Mouse (Mus musculus) kidney, embryonic 14.5 days (tissue): ENCODE measurements around the gene Paox. TPM values are rescaled to one million over a fixed set of nuclear protein-coding genes. Genes with fewer than 3 reads are reported as not detected.
A peak's percentile ranks its signal among the peaks of the same experiment; 100 is the strongest.

Experiments used
- ATAC-seq: fragments of 200-750 bp; cut with Nextera tagmentation; 2 replicates; pipeline ENCODE4 v1.8.0; 2017; ENCODE audit warnings: moderate number of reproducible peaks, mild to moderate bottlenecking, moderate TSS enrichment, moderate library complexity; ENCODE audit not compliant: low FRiP score, low TSS enrichment
- H3K27ac ChIP-seq: fragments of 300-500 bp; sonication (generic); 2 replicates; pipeline ENCODE4 v1.5.1; 2014; ENCODE audit warnings: low read depth, mild to moderate bottlenecking, low read length, moderate library complexity, mixed read lengths
- H3K27me3 ChIP-seq: fragments of 300-500 bp; sonication (generic); 2 replicates; pipeline ENCODE4 v1.6.1; 2014; ENCODE audit warnings: mild to moderate bottlenecking, low read length; ENCODE audit not compliant: control insufficient read depth, insufficient read depth
- H3K36me3 ChIP-seq: fragments of 300-500 bp; sonication (generic); 2 replicates; pipeline ENCODE4 v1.6.1; 2014; ENCODE audit warnings: low read length, mixed read lengths; ENCODE audit not compliant: control insufficient read depth, insufficient read depth
- H3K4me1 ChIP-seq: fragments of 300-500 bp; sonication (generic); 2 replicates; pipeline ENCODE4 v1.6.1; 2014; ENCODE audit warnings: low read length, mixed read lengths; ENCODE audit not compliant: control insufficient read depth, insufficient read depth
- H3K4me2 ChIP-seq: fragments of 300-500 bp; sonication (generic); replicated peaks from 2 replicates; pipeline ENCODE4 v1.6.1; 2014; ENCODE audit warnings: low read depth, mild to moderate bottlenecking, low read length
- H3K4me3 ChIP-seq: fragments of 300-500 bp; sonication (generic); 2 replicates; pipeline ENCODE4 v1.5.1; 2014; ENCODE audit warnings: mild to moderate bottlenecking, low read length
- H3K9ac ChIP-seq: fragments of 300-500 bp; sonication (generic); 2 replicates; pipeline ENCODE4 v1.6.1; 2014; ENCODE audit warnings: low read depth, mild to moderate bottlenecking, low read length, moderate library complexity
- H3K9me3 ChIP-seq: fragments of 300-500 bp; sonication (generic); 2 replicates; pipeline ENCODE4 v1.6.1; 2016; ENCODE audit warnings: low read length; ENCODE audit not compliant: control insufficient read depth
- WGBS: fragments of 180-500 bp; shearing (Covaris S2); extraction: QIAGEN DNeasy Blood & Tissue Kit; methylation state at CpG from one replicate; pipeline ENCODE4 v1.1.7; 2014; 5-methylcytosine and 5-hydroxymethylcytosine counted together
- polyA plus RNA-seq: library from polyadenylated mRNA; unstranded; fragments of >200 nt; fragmentation: Nextera tagmentation; extraction: Ambion mirVana; gene quantifications from 2 replicates; pipeline ENCODE4 v1.2.1, GENCODE M21; 2014

Gene Paox
- polyA plus RNA-seq: 20.7 and 24.8 TPM in 2 replicates

GRCm38 (mm10) chr7:140115583-140116328 lies at the start of gene Paox:
TSS of gene Paox (plus strand) at chr7:140115799.
- H3K4me2 ChIP-seq: peak within 1 kb of the TSS; percentile 70
- H3K27me3 ChIP-seq: no peaks in the 10 kb centered on the region
- H3K9me3 ChIP-seq: no peaks in the 10 kb centered on the region
- no peaks in the 10 kb centered on the region for H3K4me1 ChIP-seq
- ATAC-seq: peak; percentile 75
- H3K4me3 ChIP-seq: peak within 1 kb of the TSS; percentile 81
- H3K9ac ChIP-seq: peak within 1 kb of the TSS; percentile 81
- peak within 1 kb of the TSS; percentile 88 for H3K27ac ChIP-seq
- 1% methylated on average over 23 of the region's 23 CpGs for WGBS
- H3K36me3 ChIP-seq: peaks cover 20% of the 10 kb centered on the region

- Histone ChIP-seq H3K36me3 (no peaks in the 10 kb centered on the region), H3K27me3 (peaks cover 11% of the 10 kb centered on the region), H3K9me3 (no peaks in the 10 kb centered on the region), H3K4me1 (no peaks in the 10 kb centered on the region), H3K27ac (no peak overlapping the region), H3K4me3 (no peak overlapping the region), H3K9ac (no peak overlapping the region), H3K4me2 (no peak overlapping the region)
- no peak for ATAC-seq
- WGBS: 62% methylated on average over 6 of the region's 6 CpGs
These were observed 48.2 kb upstream of the Paox start for GRCm38 (mm10) chr7:140067397-140067796.

GRCm38 (mm10) chr7:140070042-140070711 lies 45.4 kb upstream of the Paox start:
- Histone ChIP-seq H3K9me3 (no peaks in the 10 kb centered on the region), H3K27ac (no peak overlapping the region), H3K4me2 (peak overlapping the region; percentile 45), H3K27me3 (no peaks in the 10 kb centered on the region), H3K4me3 (peak overlapping the region; percentile 31), H3K9ac (peak overlapping the region; percentile 47; the same call in 1 of the 2 replicates), H3K36me3 (no peaks in the 10 kb centered on the region), H3K4me1 (no peaks in the 10 kb centered on the region)
- 34% methylated on average over 39 of the region's 39 CpGs for WGBS
- ATAC-seq: peak; percentile 68

- H3K9ac ChIP-seq: no peak overlapping the region
- H3K27me3 ChIP-seq: peaks cover 37% of the 10 kb centered on the region
- ATAC-seq: no peak
- no peaks in the 10 kb centered on the region for H3K9me3 ChIP-seq
- no peak overlapping the region for H3K4me3 ChIP-seq
- H3K4me2 ChIP-seq: no peak overlapping the region
- H3K27ac ChIP-seq: no peak overlapping the region
- H3K4me1 ChIP-seq: peaks cover 3% of the 10 kb centered on the region; the same call in 1 of the 2 replicates
- H3K36me3 ChIP-seq: no peaks in the 10 kb centered on the region
- WGBS: 77% methylated on average over 6 of the region's 6 CpGs
These were observed 37.9 kb upstream of the Paox start for GRCm38 (mm10) chr7:140077698-140078097.

- no peak overlapping the region for H3K27ac ChIP-seq
- H3K4me1 ChIP-seq: peaks cover 3% of the 10 kb centered on the region; the same call in 1 of the 2 replicates
- WGBS: 6% methylated on average over 5 of the region's 5 CpGs
- peaks cover 37% of the 10 kb centered on the region for H3K27me3 ChIP-seq
- no peak for ATAC-seq
- no peaks in the 10 kb centered on the region for H3K36me3 ChIP-seq
- no peak overlapping the region for H3K4me2 ChIP-seq
- H3K9me3 ChIP-seq: no peaks in the 10 kb centered on the region
- H3K9ac ChIP-seq: no peak overlapping the region
- no peak overlapping the region for H3K4me3 ChIP-seq
These were observed 36.9 kb upstream of the Paox start for GRCm38 (mm10) chr7:140078711-140079110.

- Histone ChIP-seq H3K27ac (no peak overlapping the region), H3K4me1 (peaks cover 3% of the 10 kb centered on the region; the same call in 1 of the 2 replicates), H3K27me3 (peaks cover 37% of the 10 kb centered on the region), H3K36me3 (no peaks in the 10 kb centered on the region), H3K4me2 (peak overlapping the region; percentile 19; the same call in 1 of the 2 replicates), H3K9ac (no peak overlapping the region), H3K4me3 (0 out of 2 replicates have a peak overlapping the region, but pooled peaks have one; percentile 0), H3K9me3 (no peaks in the 10 kb centered on the region)
- WGBS: 5% methylated on average over 24 of the region's 24 CpGs
- ATAC-seq: 0 out of 2 replicates have a peak, but pooled peaks have one; percentile 50
These were observed 35.0 kb upstream of the Paox start for GRCm38 (mm10) chr7:140080503-140081156.

GRCm38 (mm10) chr7:140081408-140082241 lies 34.0 kb upstream of the Paox start:
- ATAC-seq: peak; percentile 29; the same call in 1 of the 2 replicates
- H3K4me3 ChIP-seq: no peak overlapping the region
- H3K4me1 ChIP-seq: peaks cover 3% of the 10 kb centered on the region; the same call in 1 of the 2 replicates
- H3K9ac ChIP-seq: no peak overlapping the region
- 13% methylated on average over 20 of the region's 20 CpGs for WGBS
- H3K27me3 ChIP-seq: peaks cover 37% of the 10 kb centered on the region
- H3K4me2 ChIP-seq: no peak overlapping the region; the same call in 1 of the 2 replicates
- no peak overlapping the region for H3K27ac ChIP-seq
- H3K36me3 ChIP-seq: no peaks in the 10 kb centered on the region
- no peaks in the 10 kb centered on the region for H3K9me3 ChIP-seq

GRCm38 (mm10) chr7:140082242-140082678 lies 33.3 kb upstream of the Paox start, which contains the start of gene Caly:
TSS of gene Caly (minus strand) at chr7:140082548.
- Histone ChIP-seq H3K4me2 (no peak within 1 kb of the TSS; the same call in 1 of the 2 replicates), H3K9ac (no peak within 1 kb of the TSS), H3K4me3 (no peak within 1 kb of the TSS), H3K4me1 (peaks cover 3% of the 10 kb centered on the region; the same call in 1 of the 2 replicates), H3K27me3 (peaks cover 37% of the 10 kb centered on the region), H3K36me3 (no peaks in the 10 kb centered on the region), H3K27ac (no peak within 1 kb of the TSS), H3K9me3 (no peaks in the 10 kb centered on the region)
- peak; percentile 72 for ATAC-seq
- 5% methylated on average over 18 of the region's 18 CpGs for WGBS
